ENCODE assay signal across 8 mouse cellular contexts in genomic region chr1:163928846-163929245, GRCm38 (mm10). TPM values are rescaled to one million over a fixed set of nuclear protein-coding genes. Genes with fewer than 3 reads are reported as not detected.
A peak's percentile ranks its signal among the peaks of the same experiment; 100 is the strongest.
DNase-seq lines count a peak whose midpoint lies in the region; ATAC-seq and TF ChIP-seq lines count a peak whose summit lies in the region.

TSS of gene Scyl3 (plus strand) at chr1:163929100.

- peaks cover 7% of the 10 kb centered on the region for H3K4me1 ChIP-seq in cerebellum, adult 2 months (ENCODE audit: control insufficient read depth, insufficient read depth, low read length)
- peaks cover 7% of the 10 kb centered on the region for H3K4me1 ChIP-seq in neural tube, embryonic 11.5 days (ENCODE audit: control insufficient read depth, insufficient read depth, low read length)
- peaks cover 14% of the 10 kb centered on the region for H3K4me1 ChIP-seq in liver, embryonic 11.5 days (replicated peaks; ENCODE audit: control insufficient read depth, insufficient read depth, low read length)
- H3K4me1 ChIP-seq in stomach, embryonic 15.5 days, result peaks cover 11% of the 10 kb centered on the region

- peak within 1 kb of the TSS; percentile 93 for H3K9ac ChIP-seq in neural tube, embryonic 11.5 days (ENCODE audit: low read length)
- peak within 1 kb of the TSS; percentile 98 for H3K9ac ChIP-seq in liver, embryonic 11.5 days (ENCODE audit: low read depth, low read length)
- peak within 1 kb of the TSS; percentile 83 for H3K9ac ChIP-seq in stomach, embryonic 15.5 days

- peak within 1 kb of the TSS; percentile 79 for H3K4me2 ChIP-seq in neural tube, embryonic 11.5 days (ENCODE audit: low read depth)
- peak within 1 kb of the TSS; percentile 81 for H3K4me2 ChIP-seq in liver, embryonic 11.5 days
- peak within 1 kb of the TSS; percentile 71 for H3K4me2 ChIP-seq in stomach, embryonic 15.5 days

- no peak for ATAC-seq in neural tube, embryonic 11.5 days (ENCODE audit: insufficient read depth, low FRiP score, low TSS enrichment)
- ATAC-seq in hematopoietic stem cell, adult 5-6 weeks (replicated peaks in 1 of 2; ENCODE audit: insufficient read depth in 1 of 2, low FRiP score in 2 of 2, low TSS enrichment in 1 of 2, low read depth in 1 of 2, poor library complexity in 2 of 2, severe bottlenecking in 2 of 2), result no peak
- ATAC-seq in liver, embryonic 11.5 days (replicated peaks; ENCODE audit: low FRiP score), result no peak
- ATAC-seq in stomach, embryonic 15.5 days (ENCODE audit: insufficient read depth, low FRiP score, low read depth), result no peak

- H3K9me3 ChIP-seq in neural tube, embryonic 11.5 days (ENCODE audit: control insufficient read depth, low read length), result no peaks in the 10 kb centered on the region
- no peaks in the 10 kb centered on the region for H3K9me3 ChIP-seq in liver, embryonic 11.5 days (ENCODE audit: control insufficient read depth, low read length)
- no peaks in the 10 kb centered on the region for H3K9me3 ChIP-seq in stomach, embryonic 15.5 days

- DNase-seq in cerebellum, adult 2 months, result no peak
- DNase-seq in cerebellum, postnatal 4 days (ENCODE audit: low spot score in 2 of 2), result no peak
- DNase-seq in neural tube, embryonic 11.5 days (ENCODE audit: low spot score), result no peak
- DNase-seq in neural tube, embryonic 10.5 days (ENCODE audit: extremely low spot score, low spot score), result no peak
- no peak for DNase-seq in liver, embryonic 11.5 days (ENCODE audit: low spot score)
- DNase-seq in urinary bladder, adult 18-20 months (ENCODE audit: low spot score in 2 of 2), result no peak

- H3K4me3 ChIP-seq in cerebellum, adult 2 months (replicated peaks; ENCODE audit: insufficient read depth, low read depth, low read length), result peak within 1 kb of the TSS; percentile 85
- H3K4me3 ChIP-seq in neural tube, embryonic 11.5 days (ENCODE audit: low read depth, low read length), result peak within 1 kb of the TSS; percentile 97
- peak within 1 kb of the TSS; percentile 98 for H3K4me3 ChIP-seq in liver, embryonic 11.5 days (ENCODE audit: low read depth, low read length)
- peak within 1 kb of the TSS; percentile 93 for H3K4me3 ChIP-seq in stomach, embryonic 15.5 days (replicated peaks)

- no peak for TF ChIP-seq CTCF in cerebellum, adult 2 months (IDR thresholded peaks at IDR 0.05; ENCODE audit: borderline replicate concordance, insufficient read depth, low read depth, low read length)

- no peaks in the 10 kb centered on the region for H3K27me3 ChIP-seq in cerebellum, adult 2 months (ENCODE audit: control insufficient read depth, insufficient read depth, low read length)
- H3K27me3 ChIP-seq in neural tube, embryonic 11.5 days (ENCODE audit: control insufficient read depth, insufficient read depth, low read length), result no peaks in the 10 kb centered on the region
- H3K27me3 ChIP-seq in liver, embryonic 11.5 days (replicated peaks; ENCODE audit: control insufficient read depth, insufficient read depth, low read length), result no peaks in the 10 kb centered on the region
- H3K27me3 ChIP-seq in stomach, embryonic 15.5 days (replicated peaks), result no peaks in the 10 kb centered on the region

- no peak for TF ChIP-seq POLR2A in cerebellum, adult 2 months (IDR thresholded peaks at IDR 0.05; ENCODE audit: borderline replicate concordance, insufficient read depth, low read length)

- WGBS in cerebellum, adult 2 months, result 60% methylated on average over 7 of the region's 7 CpGs
- 74% methylated on average over 7 of the region's 7 CpGs for WGBS in neural tube, embryonic 11.5 days
- WGBS in liver, embryonic 11.5 days, result 70% methylated on average over 7 of the region's 7 CpGs
- whole genome bisulfite sequencing in stomach, embryonic 15.5 days, result 67% methylated on average over 7 of the region's 7 CpGs

- no peaks in the 10 kb centered on the region for H3K36me3 ChIP-seq in neural tube, embryonic 11.5 days (ENCODE audit: control insufficient read depth, insufficient read depth, low read length)
- peaks cover under 1% of the 10 kb centered on the region; the same call in 1 of the 2 replicates for H3K36me3 ChIP-seq in liver, embryonic 11.5 days (ENCODE audit: control insufficient read depth, insufficient read depth, low read length)
- H3K36me3 ChIP-seq in stomach, embryonic 15.5 days, result no peaks in the 10 kb centered on the region

- peak within 1 kb of the TSS; percentile 93 for H3K27ac ChIP-seq in cerebellum, adult 2 months (ENCODE audit: insufficient read depth, low read length)
- H3K27ac ChIP-seq in neural tube, embryonic 11.5 days (ENCODE audit: low read depth, low read length), result peak within 1 kb of the TSS; percentile 67
- peak within 1 kb of the TSS; percentile 74 for H3K27ac ChIP-seq in liver, embryonic 11.5 days (ENCODE audit: low read depth, low read length)
- H3K27ac ChIP-seq in stomach, embryonic 15.5 days, result peak within 1 kb of the TSS; percentile 76

RNA-seq across cellular contexts. Expression of gene Scyl3, which starts in this region (rescaled TPM):
- 19.3 and 21.2 TPM in 2 replicates for polyA plus RNA-seq in cerebellum, adult 2 months (2012; rRNA removed)
- polyA plus RNA-seq in neural tube, embryonic 11.5 days (2014; fragmentation: Nextera tagmentation; extraction: Ambion mirVana), result 17.8 and 20.8 TPM in 2 replicates
- 17.0 and 17.4 TPM in 2 replicates for total RNA-seq in hematopoietic stem cell, adult 5-6 weeks (2017)
- polyA plus RNA-seq in liver, embryonic 11.5 days (2014; fragmentation: Nextera tagmentation; extraction: Ambion mirVana), result 24.5 and 25.6 TPM in 2 replicates
- polyA plus RNA-seq in stomach, embryonic 15.5 days (2015; fragmentation: Nextera tagmentation; extraction: Ambion mirVana), result 15.7 and 17.1 TPM in 2 replicates
